Mouse (Mus musculus): ENCODE data around the gene Ppp4c.

DNA sequence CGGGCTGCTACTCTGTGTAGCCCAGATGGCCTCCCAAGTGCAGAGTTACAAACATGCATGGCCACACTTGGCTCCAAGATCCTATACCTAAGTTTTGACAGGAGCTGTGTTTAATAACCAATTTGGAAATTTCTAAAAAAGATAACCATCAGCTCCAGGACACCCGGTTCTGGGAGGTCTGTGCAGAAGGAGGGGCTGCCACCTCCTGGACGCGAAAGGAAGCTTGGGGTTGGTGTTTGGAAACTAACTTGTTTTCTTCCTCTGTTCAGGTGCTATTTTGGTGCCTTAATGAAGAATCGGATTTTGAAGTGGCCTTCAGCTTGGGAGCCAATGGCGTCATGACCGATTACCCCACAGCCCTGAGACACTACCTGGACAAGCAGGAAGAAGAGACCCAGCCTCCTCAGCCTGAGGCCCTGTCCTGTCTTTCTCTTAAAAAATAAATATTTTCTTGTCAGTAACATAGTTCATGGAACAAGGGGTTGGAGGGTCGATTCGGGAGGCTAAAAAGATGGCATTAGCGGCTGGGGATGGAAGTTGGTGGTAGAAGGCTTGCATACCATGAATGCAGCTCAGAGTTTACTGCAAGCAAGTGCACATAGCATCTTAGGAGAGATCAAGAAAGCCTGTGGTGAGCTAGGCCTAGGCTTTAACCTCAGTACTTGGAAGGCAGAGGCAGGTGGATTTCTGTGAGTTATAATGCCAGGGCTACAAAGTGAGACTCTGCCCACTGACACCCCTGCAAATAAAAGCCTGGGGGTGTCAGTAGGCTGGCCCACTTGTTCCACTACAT lies 16.9 kb downstream of the Ppp4c start:
- TF ChIP-seq CTCF (IDR thresholded peaks at IDR 0.05) (peak; percentile 59), EP300 (IDR thresholded peaks at IDR 0.05) (no peak)
